Mouse (Mus musculus): ENCODE measurements at regions not wholly inside any gene's neighbourhood (a gene's known extent, or its start where the extent isn't known, plus 50 kb on each side); places are given as distances from the start of the nearest gene placed in this dataset.

GRCm38 (mm10) chr3:147041201-147041600 lies 189.0 kb downstream of the Ttll7 start:
- no peak overlapping the region for H3K9ac ChIP-seq (ENCODE audit: low read depth, low read length)
- no peak for DNase-seq (ENCODE audit: low spot score)
- WGBS: 91% methylated on average over 4 of the region's 4 CpGs
- no peaks in the 10 kb centered on the region for H3K9me3 ChIP-seq (replicated peaks; ENCODE audit: low read length)
- no peak for ATAC-seq (replicated peaks; ENCODE audit: low FRiP score, low read depth)
- H3K4me1 ChIP-seq (replicated peaks; ENCODE audit: insufficient read depth, low read length): no peaks in the 10 kb centered on the region
- no peak overlapping the region for H3K4me3 ChIP-seq (replicated peaks; ENCODE audit: low read depth, low read length)
- H3K27me3 ChIP-seq (ENCODE audit: insufficient read depth, low read length): no peaks in the 10 kb centered on the region
- no peak overlapping the region for H3K4me2 ChIP-seq (ENCODE audit: low read length)
- TF ChIP-seq CTCF (IDR thresholded peaks at IDR 0.05; ENCODE audit: low read depth): no peak
- H3K36me3 ChIP-seq (ENCODE audit: insufficient read depth, low read length): no peaks in the 10 kb centered on the region
- no peak overlapping the region for H3K27ac ChIP-seq

GRCm38 (mm10) chr3:147042911-147043310 lies 190.7 kb downstream of the Ttll7 start:
- no peak overlapping the region for H3K27ac ChIP-seq
- no peak overlapping the region for H3K4me3 ChIP-seq (replicated peaks; ENCODE audit: low read depth, low read length)
- H3K9me3 ChIP-seq (replicated peaks; ENCODE audit: low read length): no peaks in the 10 kb centered on the region
- H3K27me3 ChIP-seq (ENCODE audit: insufficient read depth, low read length): no peaks in the 10 kb centered on the region
- no peaks in the 10 kb centered on the region for H3K36me3 ChIP-seq (ENCODE audit: insufficient read depth, low read length)
- no peak for TF ChIP-seq CTCF (IDR thresholded peaks at IDR 0.05; ENCODE audit: low read depth)
- 80% methylated on average over 3 of the region's 3 CpGs for WGBS
- H3K9ac ChIP-seq (ENCODE audit: low read depth, low read length): no peak overlapping the region
- no peak overlapping the region for H3K4me2 ChIP-seq (ENCODE audit: low read length)
- DNase-seq (ENCODE audit: low spot score) (no peak), ATAC-seq (replicated peaks; ENCODE audit: low FRiP score, low read depth) (no peak)
- no peaks in the 10 kb centered on the region for H3K4me1 ChIP-seq (replicated peaks; ENCODE audit: insufficient read depth, low read length)

GRCm38 (mm10) chr3:147046634-147047033 lies 194.5 kb downstream of the Ttll7 start:
- DNase-seq (ENCODE audit: low spot score) (no peak), ATAC-seq (replicated peaks; ENCODE audit: low FRiP score, low read depth) (no peak)
- Histone ChIP-seq H3K9me3 (replicated peaks; ENCODE audit: low read length) (no peaks in the 10 kb centered on the region), H3K4me1 (replicated peaks; ENCODE audit: insufficient read depth, low read length) (no peaks in the 10 kb centered on the region), H3K36me3 (ENCODE audit: insufficient read depth, low read length) (no peaks in the 10 kb centered on the region), H3K9ac (ENCODE audit: low read depth, low read length) (no peak overlapping the region), H3K27me3 (ENCODE audit: insufficient read depth, low read length) (no peaks in the 10 kb centered on the region), H3K4me2 (ENCODE audit: low read length) (no peak overlapping the region), H3K27ac (no peak overlapping the region), H3K4me3 (replicated peaks; ENCODE audit: low read depth, low read length) (no peak overlapping the region)
- 70% methylated on average over 2 of the region's 2 CpGs for WGBS
- TF ChIP-seq CTCF (IDR thresholded peaks at IDR 0.05; ENCODE audit: low read depth): no peak

GRCm38 (mm10) chr3:147054157-147054838 lies 202.1 kb downstream of the Ttll7 start:
- 45% methylated on average over 8 of the region's 8 CpGs for WGBS
- peak; percentile 72 for DNase-seq (ENCODE audit: low spot score)
- Histone ChIP-seq H3K9me3 (replicated peaks; ENCODE audit: low read length) (no peaks in the 10 kb centered on the region), H3K27me3 (ENCODE audit: insufficient read depth, low read length) (no peaks in the 10 kb centered on the region), H3K9ac (ENCODE audit: low read depth, low read length) (no peak overlapping the region), H3K27ac (no peak overlapping the region), H3K36me3 (ENCODE audit: insufficient read depth, low read length) (no peaks in the 10 kb centered on the region), H3K4me2 (ENCODE audit: low read length) (no peak overlapping the region), H3K4me3 (replicated peaks; ENCODE audit: low read depth, low read length) (no peak overlapping the region), H3K4me1 (replicated peaks; ENCODE audit: insufficient read depth, low read length) (no peaks in the 10 kb centered on the region)
- TF ChIP-seq CTCF (IDR thresholded peaks at IDR 0.05; ENCODE audit: low read depth): no peak
- ATAC-seq (replicated peaks; ENCODE audit: low FRiP score, low read depth): no peak

GRCm38 (mm10) chr3:147057874-147058273 lies 205.7 kb downstream of the Ttll7 start:
- no peak for DNase-seq (ENCODE audit: low spot score)
- H3K4me3 ChIP-seq (replicated peaks; ENCODE audit: low read depth, low read length): no peak overlapping the region
- no peaks in the 10 kb centered on the region for H3K36me3 ChIP-seq (ENCODE audit: insufficient read depth, low read length)
- TF ChIP-seq CTCF (IDR thresholded peaks at IDR 0.05; ENCODE audit: low read depth): no peak
- 72% methylated on average over 3 of the region's 3 CpGs for WGBS
- no peak overlapping the region for H3K9ac ChIP-seq (ENCODE audit: low read depth, low read length)
- H3K27me3 ChIP-seq (ENCODE audit: insufficient read depth, low read length): no peaks in the 10 kb centered on the region
- H3K4me2 ChIP-seq (ENCODE audit: low read length): no peak overlapping the region
- no peaks in the 10 kb centered on the region for H3K4me1 ChIP-seq (replicated peaks; ENCODE audit: insufficient read depth, low read length)
- H3K27ac ChIP-seq: no peak overlapping the region
- H3K9me3 ChIP-seq (replicated peaks; ENCODE audit: low read length): no peaks in the 10 kb centered on the region
- ATAC-seq (replicated peaks; ENCODE audit: low FRiP score, low read depth): no peak

- TF ChIP-seq CTCF (IDR thresholded peaks at IDR 0.05; ENCODE audit: low read depth): no peak
- Histone ChIP-seq H3K9me3 (replicated peaks; ENCODE audit: low read length) (no peaks in the 10 kb centered on the region), H3K27ac (no peak overlapping the region), H3K9ac (ENCODE audit: low read depth, low read length) (no peak overlapping the region), H3K4me2 (ENCODE audit: low read length) (no peak overlapping the region), H3K27me3 (ENCODE audit: insufficient read depth, low read length) (no peaks in the 10 kb centered on the region), H3K4me3 (replicated peaks; ENCODE audit: low read depth, low read length) (no peak overlapping the region), H3K36me3 (ENCODE audit: insufficient read depth, low read length) (no peaks in the 10 kb centered on the region), H3K4me1 (replicated peaks; ENCODE audit: insufficient read depth, low read length) (no peaks in the 10 kb centered on the region)
- DNase-seq (ENCODE audit: low spot score): no peak
- ATAC-seq (replicated peaks; ENCODE audit: low FRiP score, low read depth): no peak
- WGBS: 87% methylated on average over 8 of the region's 8 CpGs
Observed at GRCm38 (mm10) chr3:147060659-147061058, 208.5 kb downstream of the Ttll7 start.

DNA sequence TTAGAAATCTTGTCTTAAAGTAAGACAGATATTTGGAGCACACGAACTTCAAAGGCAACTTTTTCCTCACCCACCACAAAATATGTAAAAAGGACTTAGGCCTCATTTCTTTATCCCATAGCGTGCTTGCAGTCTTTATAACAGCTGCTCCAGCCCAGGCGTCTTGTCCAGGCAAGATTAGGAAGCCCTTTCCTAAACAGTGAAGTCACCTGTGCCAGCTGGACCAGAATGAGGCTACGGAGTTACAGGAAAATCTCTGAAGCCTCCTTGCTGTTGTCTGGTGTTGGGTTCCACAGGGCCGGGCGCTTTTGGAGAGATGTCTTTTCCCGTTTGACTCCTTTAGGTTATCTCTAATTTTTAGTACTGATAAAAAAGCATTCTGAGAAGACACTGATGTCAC lies 210.3 kb downstream of the Ttll7 start:
- H3K4me3 ChIP-seq (replicated peaks; ENCODE audit: low read depth, low read length): no peak overlapping the region
- 76% methylated on average over 7 of the region's 7 CpGs for WGBS
- no peaks in the 10 kb centered on the region for H3K27me3 ChIP-seq (ENCODE audit: insufficient read depth, low read length)
- ATAC-seq (replicated peaks; ENCODE audit: low FRiP score, low read depth): no peak
- no peak overlapping the region for H3K9ac ChIP-seq (ENCODE audit: low read depth, low read length)
- no peaks in the 10 kb centered on the region for H3K9me3 ChIP-seq (replicated peaks; ENCODE audit: low read length)
- no peaks in the 10 kb centered on the region for H3K4me1 ChIP-seq (replicated peaks; ENCODE audit: insufficient read depth, low read length)
- TF ChIP-seq CTCF (IDR thresholded peaks at IDR 0.05; ENCODE audit: low read depth): no peak
- H3K27ac ChIP-seq: no peak overlapping the region
- H3K4me2 ChIP-seq (ENCODE audit: low read length): no peak overlapping the region
- no peak for DNase-seq (ENCODE audit: low spot score)
- H3K36me3 ChIP-seq (ENCODE audit: insufficient read depth, low read length): no peaks in the 10 kb centered on the region
